Mouse (Mus musculus) spleen, adult 2 months (tissue): ENCODE measurements at regions not wholly inside any gene's neighbourhood (a gene's known extent, or its start where the extent isn't known, plus 50 kb on each side); places are given as distances from the start of the nearest gene placed in this dataset.

ENCODE experiments used
- DNase-seq, 2 experiments: peaks; one replicate each; pipeline versions ENCODE4 v3.0.0 to v3.0.0-alpha.2; 2012 to 2021; ENCODE audit warnings: low spot score in 2 of 2, low read depth in 1 of 2
- H3K27ac ChIP-seq: fragments of 200-500 bp; 2 replicates; pipeline ENCODE4 v1.5.1; 2012; ENCODE audit warnings: low read length, inconsistent platforms; ENCODE audit not compliant: insufficient read depth
- H3K27me3 ChIP-seq: fragments of 200-500 bp; 2 replicates; pipeline ENCODE4 v1.6.1; 2012; ENCODE audit warnings: mild to moderate bottlenecking, moderate library complexity, low read length, inconsistent platforms; ENCODE audit not compliant: control insufficient read depth, insufficient read depth
- H3K36me3 ChIP-seq: fragments of 200-500 bp; 2 replicates; pipeline ENCODE4 v1.6.1; 2012; ENCODE audit warnings: mild to moderate bottlenecking, low read length, inconsistent platforms; ENCODE audit not compliant: control insufficient read depth, insufficient read depth
- H3K4me1 ChIP-seq: fragments of 200-500 bp; 2 replicates; pipeline ENCODE4 v1.6.1; 2011; ENCODE audit warnings: inconsistent platforms; ENCODE audit not compliant: control insufficient read depth, insufficient read depth, insufficient read length
- H3K4me3 ChIP-seq: fragments of 200-500 bp; 2 replicates; pipeline ENCODE4 v1.5.1; 2011; ENCODE audit warnings: mild to moderate bottlenecking, inconsistent platforms; ENCODE audit not compliant: insufficient read depth, insufficient read length; ENCODE audit errors: extremely low read depth
- CTCF ChIP-seq: fragments of 200-500 bp; IDR thresholded peaks from 2 replicates; pipeline ENCODE4 v1.5.1; 2011; ENCODE audit warnings: mild to moderate bottlenecking, inconsistent platforms; ENCODE audit not compliant: insufficient read depth, insufficient read length, insufficient replicate concordance; ENCODE audit errors: extremely low read depth
- POLR2A ChIP-seq: fragments of 200-500 bp; IDR thresholded peaks from 2 replicates; pipeline ENCODE4 v1.6.1; 2011; ENCODE audit warnings: low read depth, low read length, inconsistent platforms
- WGBS: fragments of 180-500 bp; shearing (Covaris S2); methylation state at CpG from one replicate; pipeline ENCODE4 v1.1.7; 2018; 5-methylcytosine and 5-hydroxymethylcytosine counted together

GRCm38 (mm10) chr17:9754884-9755405 lies 85.4 kb upstream of the Pabpc6 start:
- 76% methylated on average over 2 of the region's 2 CpGs for WGBS
- no peak for TF ChIP-seq POLR2A
- no peak for TF ChIP-seq CTCF
- Histone ChIP-seq H3K27me3 (no peaks in the 10 kb centered on the region), H3K27ac (no peak overlapping the region), H3K4me3 (no peak overlapping the region), H3K4me1 (no peaks in the 10 kb centered on the region), H3K36me3 (no peaks in the 10 kb centered on the region)
- DNase-seq: no peak

GRCm38 (mm10) chr17:9752848-9753247 lies 83.3 kb upstream of the Pabpc6 start:
- 65% methylated on average over 4 of the region's 4 CpGs for WGBS
- DNase-seq: no peak
- H3K4me1 ChIP-seq: no peaks in the 10 kb centered on the region
- H3K4me3 ChIP-seq: no peak overlapping the region
- TF ChIP-seq CTCF: no peak
- TF ChIP-seq POLR2A: no peak
- H3K27me3 ChIP-seq: no peaks in the 10 kb centered on the region
- no peak overlapping the region for H3K27ac ChIP-seq
- H3K36me3 ChIP-seq: no peaks in the 10 kb centered on the region

GRCm38 (mm10) chr17:9751348-9752170 lies 82.0 kb upstream of the Pabpc6 start:
- no peak for DNase-seq
- H3K36me3 ChIP-seq: no peaks in the 10 kb centered on the region
- 82% methylated on average over 13 of the region's 13 CpGs for WGBS
- H3K4me3 ChIP-seq: no peak overlapping the region
- H3K27me3 ChIP-seq: no peaks in the 10 kb centered on the region
- TF ChIP-seq POLR2A: no peak
- no peak for TF ChIP-seq CTCF
- no peaks in the 10 kb centered on the region for H3K4me1 ChIP-seq
- H3K27ac ChIP-seq: no peak overlapping the region

GRCm38 (mm10) chr17:9750046-9750445 lies 80.5 kb upstream of the Pabpc6 start:
- DNase-seq: no peak
- H3K4me1 ChIP-seq: no peaks in the 10 kb centered on the region
- no peaks in the 10 kb centered on the region for H3K27me3 ChIP-seq
- no peak overlapping the region for H3K27ac ChIP-seq
- TF ChIP-seq CTCF (no peak), POLR2A (no peak)
- 89% methylated on average over 8 of the region's 8 CpGs for WGBS
- H3K4me3 ChIP-seq: no peak overlapping the region
- no peaks in the 10 kb centered on the region for H3K36me3 ChIP-seq

- Histone ChIP-seq H3K27me3 (no peaks in the 10 kb centered on the region), H3K4me3 (no peak overlapping the region), H3K27ac (no peak overlapping the region), H3K4me1 (no peaks in the 10 kb centered on the region), H3K36me3 (no peaks in the 10 kb centered on the region)
- no peak for TF ChIP-seq POLR2A
- no peak for DNase-seq
- WGBS: 94% methylated on average over 3 of the region's 3 CpGs
Observed at GRCm38 (mm10) chr17:9749301-9749700, 79.8 kb upstream of the Pabpc6 start.

- no peak for DNase-seq
- TF ChIP-seq POLR2A (no peak), CTCF (no peak)
- no peaks in the 10 kb centered on the region for H3K4me1 ChIP-seq
- no peaks in the 10 kb centered on the region for H3K36me3 ChIP-seq
- WGBS: 89% methylated on average over 2 of the region's 2 CpGs
- H3K27me3 ChIP-seq: no peaks in the 10 kb centered on the region
- H3K4me3 ChIP-seq: no peak overlapping the region
- no peak overlapping the region for H3K27ac ChIP-seq
Observed at GRCm38 (mm10) chr17:9747893-9748292, 78.4 kb upstream of the Pabpc6 start.

- no peak overlapping the region for H3K27ac ChIP-seq
- H3K36me3 ChIP-seq: no peaks in the 10 kb centered on the region
- H3K27me3 ChIP-seq: no peaks in the 10 kb centered on the region
- no peak overlapping the region for H3K4me3 ChIP-seq
- H3K4me1 ChIP-seq: no peaks in the 10 kb centered on the region
- TF ChIP-seq CTCF (no peak), POLR2A (no peak)
- DNase-seq: no peak
- WGBS: 35% methylated on average over 5 of the region's 5 CpGs
Observed at GRCm38 (mm10) chr17:9743342-9743741, 73.8 kb upstream of the Pabpc6 start.
